Mouse (Mus musculus): ENCODE data around the gene Slc6a19. TPM values are rescaled to one million over a fixed set of nuclear protein-coding genes. Genes with fewer than 3 reads are reported as not detected.

The Slc6a19 gene
- polyA plus RNA-seq, 1 experiment from 2014 or later: 0.29 TPM

DNA sequence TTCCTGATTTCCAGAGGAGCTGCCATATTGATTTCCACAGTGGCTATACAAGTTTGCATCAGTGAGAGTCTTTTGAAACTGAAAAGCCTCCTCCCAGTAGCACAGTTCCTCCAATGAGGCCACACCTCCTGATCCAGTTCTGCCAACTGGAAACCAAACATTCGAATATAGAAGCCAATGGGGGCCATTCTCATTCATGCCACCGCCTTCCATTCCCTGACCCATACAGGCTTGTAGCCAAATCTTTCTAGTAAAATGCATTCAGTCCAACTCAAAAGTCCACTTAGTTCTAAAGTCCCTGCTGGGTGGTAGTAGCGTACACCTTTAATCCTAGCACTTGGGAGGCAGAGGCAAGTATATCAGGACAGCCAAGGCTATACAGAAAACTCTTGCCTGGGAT, 51.4 kb downstream of the Slc6a19 start:
- Histone ChIP-seq H3K4me1 (replicated peaks) (no peaks in the 10 kb centered on the region), H3K4me3 (no peak overlapping the region), H3K4me2 (no peak overlapping the region), H3K9ac (no peak overlapping the region), H3K9me3 (0 out of 2 replicates have a peak, but pooled peaks cover 5% of the 10 kb centered on the region), H3K36me3 (peaks cover 24% of the 10 kb centered on the region), H3K27ac (no peak overlapping the region), H3K27me3 (no peaks in the 10 kb centered on the region)
- 90% methylated on average over 3 of the region's 3 CpGs for WGBS
- ATAC-seq (ENCODE audit: low FRiP score): no peak

DNA sequence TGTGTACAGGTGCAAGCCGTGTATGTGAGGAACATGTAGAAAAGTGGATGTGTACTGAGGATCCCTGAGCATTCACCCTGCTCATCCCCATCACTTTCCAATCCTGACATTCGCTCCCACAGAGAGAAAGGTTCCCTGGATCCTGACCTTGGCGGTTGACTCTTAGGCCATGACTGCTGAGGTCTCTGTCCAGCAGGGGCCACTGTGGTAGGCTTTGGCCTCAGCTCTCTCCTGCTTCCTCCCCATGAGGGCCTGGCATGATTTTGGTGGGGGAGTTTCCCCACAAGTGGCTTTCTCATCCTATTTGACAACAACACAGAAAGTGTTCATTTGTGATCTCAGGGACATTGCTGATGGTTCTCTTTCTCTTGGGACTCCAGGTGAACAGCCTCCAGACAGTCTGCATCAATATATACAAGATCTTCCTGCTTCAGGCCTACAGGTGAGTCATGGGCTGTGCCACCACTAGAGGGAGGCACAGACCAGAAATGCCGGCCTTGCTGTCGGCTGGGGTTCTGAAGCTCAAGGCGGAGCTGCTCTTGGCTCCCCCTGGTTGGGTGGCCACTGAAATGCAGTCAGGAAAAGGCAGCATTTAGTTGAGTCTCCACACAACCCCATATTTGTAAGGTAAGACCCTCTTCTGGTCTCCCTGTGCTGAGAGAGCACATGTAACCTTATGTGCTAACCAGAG, 58.1 kb downstream of the Slc6a19 start:
- 47% methylated on average over 6 of the region's 6 CpGs for WGBS
- no peak overlapping the region for H3K9ac ChIP-seq
- no peak overlapping the region for H3K4me3 ChIP-seq
- 0 out of 2 replicates have a peak, but pooled peaks cover 5% of the 10 kb centered on the region for H3K9me3 ChIP-seq
- H3K4me1 ChIP-seq (replicated peaks): no peaks in the 10 kb centered on the region
- H3K27ac ChIP-seq: no peak overlapping the region
- H3K4me2 ChIP-seq: no peak overlapping the region
- peak; percentile 72; the same call in 1 of the 2 replicates for ATAC-seq (ENCODE audit: low FRiP score)
- H3K36me3 ChIP-seq: peaks cover 41% of the 10 kb centered on the region
- H3K27me3 ChIP-seq: no peaks in the 10 kb centered on the region

GRCm38 (mm10) chr13:73641296-73641695, 63.4 kb downstream of the Slc6a19 start:
- 89% methylated on average over 4 of the region's 4 CpGs for WGBS
- Histone ChIP-seq H3K36me3 (peaks cover 25% of the 10 kb centered on the region), H3K9me3 (no peaks in the 10 kb centered on the region), H3K27me3 (no peaks in the 10 kb centered on the region), H3K27ac (no peak overlapping the region), H3K4me1 (replicated peaks) (no peaks in the 10 kb centered on the region), H3K9ac (no peak overlapping the region), H3K4me2 (no peak overlapping the region), H3K4me3 (no peak overlapping the region)
- ATAC-seq (ENCODE audit: low FRiP score): no peak

GRCm38 (mm10) chr13:73637826-73638225, 66.8 kb downstream of the Slc6a19 start:
- Histone ChIP-seq H3K27me3 (no peaks in the 10 kb centered on the region), H3K27ac (no peak overlapping the region), H3K4me1 (replicated peaks) (no peaks in the 10 kb centered on the region), H3K9ac (no peak overlapping the region), H3K4me3 (no peak overlapping the region), H3K9me3 (no peaks in the 10 kb centered on the region), H3K36me3 (peaks cover 48% of the 10 kb centered on the region), H3K4me2 (no peak overlapping the region)
- 86% methylated on average over 5 of the region's 6 CpGs for WGBS
- ATAC-seq (ENCODE audit: low FRiP score): no peak

DNA sequence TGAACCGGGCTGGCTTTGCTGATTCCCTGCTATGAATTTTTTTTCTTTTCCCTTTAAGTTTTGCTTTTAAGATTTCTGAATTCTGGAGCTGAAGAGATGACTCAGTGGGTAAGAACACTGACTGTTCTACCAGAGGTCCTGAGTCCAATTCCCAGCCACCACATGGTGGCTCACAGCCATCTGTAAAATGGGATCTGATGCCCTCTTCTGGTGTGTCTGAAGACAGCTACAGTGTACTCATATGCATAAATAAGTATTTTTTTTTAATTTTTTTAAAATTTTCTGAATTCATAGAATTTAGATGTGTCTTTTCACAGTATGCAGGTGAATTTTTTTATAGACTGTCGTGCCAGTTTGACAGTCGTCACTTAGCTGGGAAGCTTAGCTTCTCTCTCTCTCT, 72.8 kb downstream of the Slc6a19 start:
- peaks cover 29% of the 10 kb centered on the region for H3K36me3 ChIP-seq
- H3K27ac ChIP-seq: no peak overlapping the region
- 94% methylated on average over 3 of the region's 3 CpGs for WGBS
- no peak overlapping the region for H3K9ac ChIP-seq
- H3K9me3 ChIP-seq: no peaks in the 10 kb centered on the region
- H3K27me3 ChIP-seq: no peaks in the 10 kb centered on the region
- no peak overlapping the region for H3K4me2 ChIP-seq
- H3K4me3 ChIP-seq: no peak overlapping the region
- H3K4me1 ChIP-seq (replicated peaks): peaks cover 37% of the 10 kb centered on the region
- no peak for ATAC-seq (ENCODE audit: low FRiP score)

Other genes starting within 250 kb of the Slc6a19 start
- 57.0 and 59.6 TPM in 2 replicates for gene Lpcat1, start 237.7 kb downstream of the Slc6a19 start, polyA plus RNA-seq (2015; fragmentation: Nextera tagmentation; extraction: Ambion mirVana)
- 0.06 and 0.13 TPM in 2 replicates for gene Slc6a3, start 168.1 kb downstream of the Slc6a19 start, polyA plus RNA-seq (2015; fragmentation: Nextera tagmentation; extraction: Ambion mirVana)
- 118 and 119 TPM in 2 replicates for gene Clptm1l, start 100.9 kb downstream of the Slc6a19 start, polyA plus RNA-seq (2015; fragmentation: Nextera tagmentation; extraction: Ambion mirVana)
- 5.3 and 8.1 TPM in 2 replicates for gene Tert, start 78.0 kb downstream of the Slc6a19 start, polyA plus RNA-seq (2015; fragmentation: Nextera tagmentation; extraction: Ambion mirVana)
- not detected in 2 replicates for gene Slc6a18, start 26.8 kb downstream of the Slc6a19 start, polyA plus RNA-seq (2015; fragmentation: Nextera tagmentation; extraction: Ambion mirVana)
- 14.3 and 14.9 TPM in 2 replicates for gene Slc12a7, start 28.2 kb upstream of the Slc6a19 start, polyA plus RNA-seq (2015; fragmentation: Nextera tagmentation; extraction: Ambion mirVana)
- 9.5 and 9.7 TPM in 2 replicates for gene Nkd2, start 142.8 kb upstream of the Slc6a19 start, polyA plus RNA-seq (2015; fragmentation: Nextera tagmentation; extraction: Ambion mirVana)
- gene Trip13, start 232.9 kb upstream of the Slc6a19 start, polyA plus RNA-seq (2015; fragmentation: Nextera tagmentation; extraction: Ambion mirVana): 14.0 and 15.2 TPM in 2 replicates
- 98.9 and 105 TPM in 2 replicates for gene Brd9, start 232.9 kb upstream of the Slc6a19 start, polyA plus RNA-seq (2015; fragmentation: Nextera tagmentation; extraction: Ambion mirVana)

Data from hindbrain, embryonic 13.5 days (tissue).